Mouse (Mus musculus) T-helper 17 cell (primary cell): ENCODE data around the gene Naa11.

Source experiments
- in situ Hi-C, 2 experiments: fragments of 300-600 bp; cut with MboI, MseI; formaldehyde crosslinking; loops; 1 replicate in 1 of 2; 2 replicates in 1 of 2; pipeline ENCODE4 v1.15.1; 2025; ENCODE audit warnings: high pct_unique_total_duplicates in 2 of 2

Gene Naa11

GRCm38 (mm10) chr5:97345129-97345528 is 47.0 kb downstream of the Naa11 start:
- in situ Hi-C loops, result no loop called here

GRCm38 (mm10) chr5:97344144-97344543 is 48.0 kb downstream of the Naa11 start:
- in situ Hi-C loops, result no loop called here

DNA sequence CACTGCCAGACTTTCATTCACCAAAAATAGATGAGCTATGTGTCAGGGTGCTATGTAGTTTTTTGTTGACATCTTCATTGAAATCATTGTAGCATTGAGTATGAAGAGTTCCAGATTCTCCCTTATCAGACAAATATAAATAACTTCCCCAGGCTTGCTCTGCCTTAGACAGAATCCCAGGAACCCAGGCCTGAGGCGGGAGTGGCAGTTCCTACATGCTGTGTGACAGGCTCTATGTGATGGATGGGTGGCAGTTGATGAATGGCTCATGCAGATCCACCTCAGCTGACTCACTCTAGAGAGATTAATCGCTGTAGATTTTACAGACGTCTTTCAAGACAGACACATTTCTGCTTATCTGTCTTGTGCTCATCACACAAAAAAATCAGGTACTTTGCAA is 57.4 kb downstream of the Naa11 start:
- in situ Hi-C loops, result loop anchor here in 1 of 2 experiments (10.0 kb wide), 1 partner anchor 880 kb away; no protein-coding TSS in a partner anchor
